Mouse (Mus musculus) right cerebral cortex, postnatal 10 days (tissue): ENCODE results near the gene Srprb.

ENCODE experiments used
- DNase-seq, 2 experiments: peaks; one replicate each; pipeline ENCODE4 v3.0.0; 2021; ENCODE audit warnings: low spot score in 2 of 2

Srprb gene

GRCm38 (mm10) chr9:103146703-103147102 is 55.2 kb downstream of the Srprb start:
- peak; percentile 66 to 74 for DNase-seq

GRCm38 (mm10) chr9:103146257-103146656 is 55.7 kb downstream of the Srprb start:
- DNase-seq = no peak

DNA sequence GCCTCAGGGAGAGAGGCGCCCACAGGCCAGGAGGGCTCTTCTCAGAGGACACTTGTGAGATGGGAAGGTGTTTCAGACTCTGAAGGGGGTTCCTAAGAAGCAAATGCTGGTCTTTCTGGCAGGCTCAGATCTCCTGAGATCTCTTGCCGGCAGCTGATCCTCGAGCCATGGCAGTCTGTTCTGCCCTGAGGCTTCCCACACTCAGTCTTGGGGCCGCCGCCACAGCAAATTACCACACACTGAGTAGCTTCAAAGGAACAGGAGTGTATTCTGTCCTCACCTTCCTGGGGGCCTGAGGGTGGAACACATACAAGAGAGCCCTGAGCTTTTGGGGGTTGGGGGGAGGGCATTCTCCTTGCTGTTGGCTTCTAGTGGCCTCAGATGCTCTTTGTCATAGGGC is 56.6 kb downstream of the Srprb start:
- DNase-seq = no peak

GRCm38 (mm10) chr9:103143881-103144280 is 58.1 kb downstream of the Srprb start:
- no peak for DNase-seq

DNA sequence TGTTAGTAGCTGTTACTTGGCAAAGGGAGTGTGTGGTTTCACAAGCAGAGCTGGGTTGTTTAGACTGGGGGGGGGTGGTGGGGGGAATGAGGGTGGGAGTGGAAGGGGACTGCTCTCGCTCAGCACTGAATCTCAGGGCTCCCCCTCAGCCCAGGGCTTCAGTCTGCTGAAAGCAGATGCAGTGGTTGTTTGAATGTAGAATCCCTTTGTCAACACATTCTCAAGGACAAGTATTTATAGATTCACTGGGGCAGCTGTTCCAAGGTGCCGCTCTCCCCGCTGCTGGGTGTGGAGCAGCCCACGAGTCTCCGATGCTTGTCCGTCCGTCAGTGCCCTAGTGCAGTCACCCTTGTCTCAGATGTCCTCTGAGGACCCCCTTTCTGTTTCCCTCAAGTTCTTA is 60.7 kb downstream of the Srprb start:
- DNase-seq = no peak

DNA sequence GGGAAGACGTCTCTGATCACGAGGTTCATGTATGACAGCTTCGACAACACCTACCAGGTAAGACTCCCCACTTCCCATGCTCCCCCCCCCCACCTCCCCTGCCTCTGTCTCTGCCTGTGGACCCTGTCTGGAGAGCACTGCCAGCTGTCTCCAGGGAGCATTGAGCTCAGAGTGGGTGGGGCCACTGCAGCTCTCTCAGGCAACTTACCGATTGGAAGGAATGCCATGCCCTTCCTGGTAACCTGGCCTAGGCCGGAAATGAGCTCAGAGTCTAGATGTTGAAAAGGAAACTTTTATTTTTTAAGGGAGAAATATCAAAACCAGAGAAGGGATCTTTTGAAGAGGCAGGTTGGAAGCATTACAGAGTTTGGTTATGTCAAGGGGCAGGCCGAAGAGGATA is 61.6 kb downstream of the Srprb start:
- no peak for DNase-seq

DNA sequence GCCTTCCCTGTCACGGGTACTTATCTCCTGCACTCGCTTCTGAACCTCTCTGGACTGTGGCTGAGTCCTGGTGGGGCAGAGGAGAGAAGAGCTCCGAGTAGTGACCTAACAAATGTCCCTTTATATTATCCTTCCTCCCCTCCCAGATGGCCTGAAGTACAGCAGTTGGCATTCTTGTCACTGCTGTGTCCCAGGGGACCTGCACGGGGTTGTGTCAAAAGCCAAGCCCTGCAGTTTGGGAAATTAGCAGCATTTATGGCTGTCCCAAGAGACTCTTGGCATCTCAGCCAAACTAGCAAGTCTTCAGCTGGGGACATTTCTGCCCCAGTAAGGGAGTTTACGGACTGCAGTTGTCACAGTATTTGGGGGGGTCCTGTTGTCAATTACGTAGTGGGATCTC is 62.5 kb downstream of the Srprb start:
- DNase-seq = no peak
